Mouse (Mus musculus): ENCODE measurements around the gene Serpina3n.
"Not testable (repeated sequence)": the region's sequence is repeated elsewhere in the genome, so short reads cannot be mapped to it uniquely, and the experiment has no call there.

The Serpina3n gene

GRCm38 (mm10) chr12:104406454-104406885, at the start of gene Serpina3n:
Gene Serpina3n, plus strand, starts transcription at chr12:104406729.
- DNase-seq: no peak

GRCm38 (mm10) chr12:104369986-104370385, 36.5 kb upstream of the Serpina3n start:
- no peak for DNase-seq

GRCm38 (mm10) chr12:104377179-104377578, 29.4 kb upstream of the Serpina3n start:
- not testable (repeated sequence) for DNase-seq

GRCm38 (mm10) chr12:104378351-104378750, 28.2 kb upstream of the Serpina3n start:
- not testable (repeated sequence) for DNase-seq

GRCm38 (mm10) chr12:104378815-104379214, 27.7 kb upstream of the Serpina3n start:
- not testable (repeated sequence) for DNase-seq

GRCm38 (mm10) chr12:104379856-104380255, 26.7 kb upstream of the Serpina3n start:
- DNase-seq: no peak

- DNase-seq: not testable (repeated sequence)
Observed at GRCm38 (mm10) chr12:104381071-104381604, 25.4 kb upstream of the Serpina3n start.

GRCm38 (mm10) chr12:104385987-104386386, 20.5 kb upstream of the Serpina3n start:
- DNase-seq: not testable (repeated sequence)

- DNase-seq: not testable (repeated sequence)
Observed at GRCm38 (mm10) chr12:104386878-104387277, 19.7 kb upstream of the Serpina3n start.

- no peak for DNase-seq
Observed at GRCm38 (mm10) chr12:104388477-104388876, 18.1 kb upstream of the Serpina3n start.

GRCm38 (mm10) chr12:104391057-104391456, 15.5 kb upstream of the Serpina3n start:
- DNase-seq: not testable (repeated sequence)

GRCm38 (mm10) chr12:104403968-104404367, 2.6 kb upstream of the Serpina3n start:
- DNase-seq: no peak

- no peak for DNase-seq
Observed at GRCm38 (mm10) chr12:104412507-104412906, 6.0 kb downstream of the Serpina3n start.

GRCm38 (mm10) chr12:104414576-104414975, 8.0 kb downstream of the Serpina3n start:
- no peak for DNase-seq

- DNase-seq: no peak
Observed at GRCm38 (mm10) chr12:104415625-104416315, 9.2 kb downstream of the Serpina3n start.

- peak; percentile 80 for DNase-seq
Observed at GRCm38 (mm10) chr12:104418340-104419135, 12.0 kb downstream of the Serpina3n start.

- DNase-seq: no peak
Observed at GRCm38 (mm10) chr12:104419136-104419462, 12.6 kb downstream of the Serpina3n start.

- peak; percentile 34 for DNase-seq
Observed at GRCm38 (mm10) chr12:104422615-104423392, 16.3 kb downstream of the Serpina3n start.

GRCm38 (mm10) chr12:104425591-104425990, 19.1 kb downstream of the Serpina3n start:
- DNase-seq: no peak

- peak; percentile 37 for DNase-seq
Observed at GRCm38 (mm10) chr12:104426915-104427314, 20.4 kb downstream of the Serpina3n start.

- no peak for DNase-seq
Observed at GRCm38 (mm10) chr12:104431359-104431758, 24.8 kb downstream of the Serpina3n start.

GRCm38 (mm10) chr12:104433214-104433613, 26.7 kb downstream of the Serpina3n start:
- DNase-seq: no peak

Measured in kidney, adult 18-20 months (tissue).